Mouse (Mus musculus) stomach, postnatal 0 days (tissue): ENCODE results near the gene Iqschfp. TPM values are rescaled to one million over a fixed set of nuclear protein-coding genes. Genes with fewer than 3 reads are reported as not detected.

Source experiments
- ATAC-seq: fragments of 200-750 bp; cut with Nextera tagmentation; 2 replicates; pipeline ENCODE4 v1.8.0; 2017; ENCODE audit not compliant: low FRiP score, low TSS enrichment
- DNase-seq: peaks from one replicate; pipeline ENCODE4 v3.0.0-alpha.2; 2016; ENCODE audit warnings: low spot score
- H3K27ac ChIP-seq: fragments of 300-500 bp; sonication (generic); replicated peaks from 2 replicates; pipeline ENCODE4 v1.5.1; 2014; ENCODE audit warnings: mild to moderate bottlenecking, control low read depth
- H3K27me3 ChIP-seq: fragments of 300-500 bp; sonication (generic); 2 replicates; pipeline ENCODE4 v1.6.1; 2014; ENCODE audit warnings: low read length; ENCODE audit not compliant: control insufficient read depth, insufficient read depth
- H3K36me3 ChIP-seq: fragments of 300-500 bp; sonication (generic); 2 replicates; pipeline ENCODE4 v1.6.1; 2014; ENCODE audit warnings: low read length, mixed read lengths; ENCODE audit not compliant: control insufficient read depth, insufficient read depth
- H3K4me1 ChIP-seq: fragments of 300-500 bp; sonication (generic); replicated peaks from 2 replicates; pipeline ENCODE4 v1.6.1; 2014; ENCODE audit warnings: antibody characterized with exemption; ENCODE audit not compliant: control insufficient read depth, insufficient read depth
- H3K4me2 ChIP-seq: fragments of 300-500 bp; sonication (generic); replicated peaks from 2 replicates; pipeline ENCODE4 v1.6.1; 2014; ENCODE audit warnings: low read depth, mild to moderate bottlenecking, control low read depth, moderate library complexity
- H3K4me3 ChIP-seq: fragments of 300-500 bp; sonication (generic); 2 replicates; pipeline ENCODE4 v1.5.1; 2014; ENCODE audit warnings: low read depth, low read length, control low read depth
- H3K9ac ChIP-seq: fragments of 300-500 bp; sonication (generic); 2 replicates; pipeline ENCODE4 v1.6.1; 2014; ENCODE audit warnings: mild to moderate bottlenecking, low read length, control low read depth, mixed read lengths
- H3K9me3 ChIP-seq: fragments of 300-500 bp; sonication (generic); 2 replicates; pipeline ENCODE4 v1.6.1; 2016; ENCODE audit warnings: low read length; ENCODE audit not compliant: control insufficient read depth
- CTCF ChIP-seq: IDR thresholded peaks from 2 replicates; pipeline ENCODE4 v1.5.1; 2016; ENCODE audit warnings: antibody characterized with exemption, low read depth, mild to moderate bottlenecking, moderate library complexity
- EP300 ChIP-seq: optimal IDR thresholded peaks from 2 replicates; pipeline ENCODE3; 2016; ENCODE audit warnings: antibody characterized with exemption
- WGBS: fragments of 180-500 bp; shearing (Covaris S2); extraction: QIAGEN DNeasy Blood & Tissue Kit; methylation state at CpG from one replicate; pipeline ENCODE4 v1.1.7; 2014; 5-methylcytosine and 5-hydroxymethylcytosine counted together
- polyA plus RNA-seq: library from polyadenylated mRNA; unstranded; fragments of >200 nt; fragmentation: Nextera tagmentation; extraction: Ambion mirVana; gene quantifications from 2 replicates; pipeline ENCODE4 v1.2.1, GENCODE M21; 2015

Iqschfp gene
- polyA plus RNA-seq, 1 experiment from 2014 or later, result 0.08 TPM

- Histone ChIP-seq H3K9me3 (no peaks in the 10 kb centered on the region), H3K4me2 (no peak overlapping the region), H3K4me3 (no peak overlapping the region), H3K4me1 (no peaks in the 10 kb centered on the region), H3K27ac (no peak overlapping the region), H3K27me3 (no peaks in the 10 kb centered on the region), H3K9ac (no peak overlapping the region), H3K36me3 (no peaks in the 10 kb centered on the region)
- TF ChIP-seq CTCF (no peak), EP300 (no peak)
- 68% methylated on average over 3 of the region's 3 CpGs for WGBS
- DNase-seq (no peak), ATAC-seq (no peak)
These were observed 7.7 kb upstream of the Iqschfp start for GRCm38 (mm10) chr3:67884335-67884734.

- DNase-seq (no peak), ATAC-seq (no peak)
- H3K9me3 ChIP-seq, result no peaks in the 10 kb centered on the region
- 70% methylated on average over 1 of the region's 1 CpGs for WGBS
- no peaks in the 10 kb centered on the region for H3K27me3 ChIP-seq
- no peaks in the 10 kb centered on the region for H3K36me3 ChIP-seq
- no peak overlapping the region for H3K4me3 ChIP-seq
- H3K9ac ChIP-seq, result no peak overlapping the region
- TF ChIP-seq EP300, result no peak
- TF ChIP-seq CTCF, result no peak
- H3K4me1 ChIP-seq, result no peaks in the 10 kb centered on the region
- H3K27ac ChIP-seq, result no peak overlapping the region
- H3K4me2 ChIP-seq, result no peak overlapping the region
These were observed 5.9 kb upstream of the Iqschfp start for GRCm38 (mm10) chr3:67886176-67886575.

- Histone ChIP-seq H3K9ac (no peak overlapping the region), H3K36me3 (no peaks in the 10 kb centered on the region), H3K4me2 (no peak overlapping the region), H3K27me3 (no peaks in the 10 kb centered on the region), H3K4me1 (no peaks in the 10 kb centered on the region), H3K27ac (no peak overlapping the region), H3K9me3 (no peaks in the 10 kb centered on the region), H3K4me3 (no peak overlapping the region)
- ATAC-seq (no peak), DNase-seq (no peak)
- no peak for TF ChIP-seq CTCF
- TF ChIP-seq EP300, result no peak
These were observed 4.8 kb upstream of the Iqschfp start for GRCm38 (mm10) chr3:67887251-67887650.

GRCm38 (mm10) chr3:67892768-67893167 is 736 bp downstream of the Iqschfp start:
- 71% methylated on average over 10 of the region's 10 CpGs for WGBS
- Histone ChIP-seq H3K27ac (no peak overlapping the region), H3K9me3 (no peaks in the 10 kb centered on the region), H3K4me3 (no peak overlapping the region), H3K27me3 (no peaks in the 10 kb centered on the region), H3K4me1 (no peaks in the 10 kb centered on the region), H3K4me2 (no peak overlapping the region), H3K36me3 (no peaks in the 10 kb centered on the region), H3K9ac (no peak overlapping the region)
- ATAC-seq (no peak), DNase-seq (no peak)
- TF ChIP-seq CTCF, result no peak

- Histone ChIP-seq H3K36me3 (no peaks in the 10 kb centered on the region), H3K27ac (no peak overlapping the region), H3K4me2 (no peak overlapping the region), H3K4me1 (no peaks in the 10 kb centered on the region), H3K4me3 (no peak overlapping the region), H3K27me3 (no peaks in the 10 kb centered on the region), H3K9ac (no peak overlapping the region), H3K9me3 (no peaks in the 10 kb centered on the region)
- 77% methylated on average over 4 of the region's 4 CpGs for WGBS
- no peak for TF ChIP-seq EP300
- no peak for DNase-seq
- no peak for ATAC-seq
These were observed 10.5 kb downstream of the Iqschfp start for GRCm38 (mm10) chr3:67902517-67902916.

- 71% methylated on average over 2 of the region's 2 CpGs for WGBS
- no peaks in the 10 kb centered on the region for H3K4me1 ChIP-seq
- no peaks in the 10 kb centered on the region for H3K36me3 ChIP-seq
- H3K27me3 ChIP-seq, result no peaks in the 10 kb centered on the region
- no peak overlapping the region for H3K27ac ChIP-seq
- no peak for TF ChIP-seq CTCF
- TF ChIP-seq EP300, result no peak
- no peak overlapping the region for H3K9ac ChIP-seq
- no peak overlapping the region for H3K4me3 ChIP-seq
- ATAC-seq (no peak), DNase-seq (no peak)
- no peak overlapping the region for H3K4me2 ChIP-seq
- H3K9me3 ChIP-seq, result no peaks in the 10 kb centered on the region
These were observed 16.6 kb downstream of the Iqschfp start for GRCm38 (mm10) chr3:67908586-67908985.
